In genomic region chr1:150591253-150591652, GRCm38 (mm10) we compare ENCODE assay signal across 9 mouse cellular contexts.
DNase-seq lines count a peak whose midpoint lies in the region; ATAC-seq lines count a peak whose summit lies in the region.
"Had no signal": no experiment of that assay in that cellular context is flagged by ENCODE, and none has a peak within 500 bp of the region (broad histone marks: within the 10 kb centered on the region; RNA-seq: fewer than 3 reads in every experiment).

No protein-coding gene starts in this region.

- H3K4me3 ChIP-seq in kidney, embryonic 15.5 days (replicated peaks) = no peak overlapping the region
- H3K4me3 ChIP-seq in neural tube, embryonic 11.5 days (ENCODE audit: low read depth, low read length) = no peak overlapping the region
- H3K4me3 ChIP-seq: megakaryocyte, embryonic 14.5 days had no signal

- H3K36me3 ChIP-seq in kidney, embryonic 15.5 days = peaks cover 19% of the 10 kb centered on the region
- no peaks in the 10 kb centered on the region for H3K36me3 ChIP-seq in neural tube, embryonic 11.5 days (ENCODE audit: control insufficient read depth, insufficient read depth, low read length)

- H3K9ac ChIP-seq in kidney, embryonic 15.5 days = no peak overlapping the region
- H3K9ac ChIP-seq in neural tube, embryonic 11.5 days (ENCODE audit: low read length) = no peak overlapping the region

- no peaks in the 10 kb centered on the region for H3K27me3 ChIP-seq in kidney, embryonic 15.5 days
- H3K27me3 ChIP-seq in neural tube, embryonic 11.5 days (ENCODE audit: control insufficient read depth, insufficient read depth, low read length) = no peaks in the 10 kb centered on the region
- H3K27me3 ChIP-seq: megakaryocyte, embryonic 14.5 days had no signal

- H3K4me2 ChIP-seq in kidney, embryonic 15.5 days = no peak overlapping the region
- H3K4me2 ChIP-seq in neural tube, embryonic 11.5 days (ENCODE audit: low read depth) = no peak overlapping the region

- no peak overlapping the region for H3K27ac ChIP-seq in kidney, embryonic 15.5 days
- H3K27ac ChIP-seq in neural tube, embryonic 11.5 days (ENCODE audit: low read depth, low read length) = no peak overlapping the region

- no peaks in the 10 kb centered on the region for H3K9me3 ChIP-seq in kidney, embryonic 15.5 days (replicated peaks)
- H3K9me3 ChIP-seq in neural tube, embryonic 11.5 days (ENCODE audit: control insufficient read depth, low read length) = no peaks in the 10 kb centered on the region
- H3K9me3 ChIP-seq: megakaryocyte, embryonic 14.5 days had no signal

- 49% methylated on average over 2 of the region's 2 CpGs for whole genome bisulfite sequencing in kidney, embryonic 15.5 days
- 38% methylated on average over 2 of the region's 2 CpGs for WGBS in neural tube, embryonic 11.5 days

- DNase-seq in kidney, adult 18-20 months = peak; percentile 50
- peak; percentile 77 for DNase-seq in NIH3T3 (ENCODE audit: low read depth)
- DNase-seq in cerebellum, postnatal 14 days = peak; percentile 78 to 80
- peak; percentile 8 to 23 for DNase-seq in left cerebral cortex, adult 8-10 months (ENCODE audit: low spot score in 2 of 2)
- peak; percentile 57 for DNase-seq in neural tube, embryonic 11.5 days (ENCODE audit: low spot score)
- no peak for DNase-seq in spleen, adult 12 weeks (ENCODE audit: low spot score)

- H3K4me1 ChIP-seq in kidney, embryonic 15.5 days = no peaks in the 10 kb centered on the region
- H3K4me1 ChIP-seq in neural tube, embryonic 11.5 days (ENCODE audit: control insufficient read depth, insufficient read depth, low read length) = no peaks in the 10 kb centered on the region
- H3K4me1 ChIP-seq: megakaryocyte, embryonic 14.5 days had no signal

- no peak for ATAC-seq in kidney, embryonic 15.5 days (replicated peaks; ENCODE audit: low FRiP score)
- ATAC-seq in granulocyte monocyte progenitor cell, adult 5-6 weeks (replicated peaks; ENCODE audit: poor library complexity, severe bottlenecking) = peak; percentile 67; the same call in 1 of the 2 replicates
- no peak for ATAC-seq in neural tube, embryonic 11.5 days (ENCODE audit: insufficient read depth, low FRiP score, low TSS enrichment)
